Mouse (Mus musculus) WW6 (cell line): ENCODE results near the gene Irx4.
A peak's percentile ranks its signal among the peaks of the same experiment; 100 is the strongest.

Experiments
- DNase-seq: peaks from one replicate; pipeline ENCODE4 v3.0.0-alpha.2; 2013; ENCODE audit warnings: low read depth, low spot score

The Irx4 gene

DNA sequence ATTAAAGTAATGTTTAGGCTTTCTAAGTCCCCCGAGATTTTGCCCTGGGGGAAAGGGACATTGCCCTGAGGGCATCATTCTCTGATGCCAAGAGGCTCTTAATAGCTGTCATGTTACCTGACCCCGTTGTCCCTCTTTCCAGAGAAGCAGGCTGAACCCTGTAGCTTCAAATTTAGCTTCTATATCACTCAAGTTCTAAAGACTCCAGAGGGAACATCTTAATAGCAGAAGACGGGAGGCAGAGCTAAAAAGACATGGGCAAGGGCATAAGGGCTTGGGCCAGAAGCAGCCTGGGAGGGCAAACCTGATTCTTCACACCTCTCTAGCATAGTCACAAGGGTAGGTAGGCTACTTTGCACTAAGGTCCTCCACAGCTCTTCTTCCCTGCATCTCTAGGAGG is 9.6 kb downstream of the Irx4 start:
- no peak for DNase-seq

DNA sequence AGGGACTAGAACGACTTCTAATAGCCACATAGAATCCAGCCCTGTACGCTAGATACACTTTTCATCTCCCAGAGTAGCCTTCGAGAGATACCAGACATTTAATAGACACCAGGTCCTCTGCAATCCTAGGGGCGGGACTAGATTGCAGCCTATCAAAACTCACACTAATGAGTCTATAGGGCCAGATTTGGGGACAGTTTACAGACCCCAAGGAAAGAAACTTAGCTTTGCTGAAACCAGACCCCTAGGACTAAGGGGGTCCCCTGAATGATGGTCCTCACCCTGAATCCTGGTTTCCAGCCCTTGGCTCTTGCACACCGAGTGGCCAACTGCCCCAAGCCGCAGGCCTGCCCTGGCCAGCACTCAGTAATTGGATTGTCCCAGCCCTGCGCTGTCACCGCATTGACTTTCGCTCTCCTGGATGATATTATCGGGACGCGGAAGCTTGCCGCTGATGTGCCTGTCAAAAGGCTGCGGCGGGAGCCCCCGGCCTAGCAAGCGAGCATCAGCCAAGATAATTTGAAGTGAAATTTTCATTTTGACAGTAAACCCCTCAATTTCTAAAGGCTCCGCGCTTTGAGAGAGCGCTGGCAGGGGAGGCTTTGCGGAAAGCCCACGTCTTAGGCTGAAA is 10.3 kb downstream of the Irx4 start:
- no peak for DNase-seq

DNA sequence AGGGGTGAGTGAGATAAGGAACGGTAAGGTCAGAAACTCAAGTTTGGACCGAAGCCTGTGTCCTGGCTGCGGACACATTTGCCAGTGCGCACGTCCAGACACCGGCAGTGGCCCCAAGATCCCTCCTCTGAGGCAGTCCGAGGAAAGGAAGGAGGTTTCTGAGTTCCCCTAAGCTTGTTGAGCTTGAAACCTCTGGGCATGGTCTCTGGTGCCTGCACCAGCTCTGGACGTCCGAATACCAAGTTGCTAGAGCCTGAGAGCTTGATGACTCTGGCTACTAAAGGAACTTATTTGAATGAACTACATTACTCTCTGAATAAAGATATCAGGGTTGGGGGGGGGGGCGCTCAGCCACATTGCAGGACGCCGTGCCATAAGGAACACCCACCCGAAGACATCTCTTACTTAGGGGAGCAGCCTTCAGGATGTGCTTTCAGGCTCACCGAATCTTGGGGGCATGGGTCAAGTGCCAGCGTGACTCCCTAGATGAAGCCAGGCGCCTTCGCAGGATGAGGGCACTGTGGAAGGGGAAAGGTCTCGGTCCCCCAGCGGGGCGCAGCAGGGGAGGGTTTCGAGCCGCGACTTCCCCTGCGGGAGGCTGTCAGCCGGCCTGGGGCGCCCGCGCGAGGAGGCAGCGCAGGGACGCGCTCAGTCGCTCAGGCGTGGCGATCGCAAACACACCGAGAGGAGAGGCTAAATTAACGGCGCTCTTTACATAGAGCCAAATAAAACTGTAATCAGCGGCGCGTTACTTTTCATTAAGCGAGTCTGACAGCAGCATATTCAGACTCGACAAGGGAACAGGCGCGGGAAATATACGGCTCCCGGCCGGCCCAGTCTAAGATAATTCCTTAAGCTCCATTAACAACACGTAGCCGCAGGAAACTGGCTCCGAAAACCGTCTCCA is 11.3 kb downstream of the Irx4 start:
- DNase-seq = no peak

DNA sequence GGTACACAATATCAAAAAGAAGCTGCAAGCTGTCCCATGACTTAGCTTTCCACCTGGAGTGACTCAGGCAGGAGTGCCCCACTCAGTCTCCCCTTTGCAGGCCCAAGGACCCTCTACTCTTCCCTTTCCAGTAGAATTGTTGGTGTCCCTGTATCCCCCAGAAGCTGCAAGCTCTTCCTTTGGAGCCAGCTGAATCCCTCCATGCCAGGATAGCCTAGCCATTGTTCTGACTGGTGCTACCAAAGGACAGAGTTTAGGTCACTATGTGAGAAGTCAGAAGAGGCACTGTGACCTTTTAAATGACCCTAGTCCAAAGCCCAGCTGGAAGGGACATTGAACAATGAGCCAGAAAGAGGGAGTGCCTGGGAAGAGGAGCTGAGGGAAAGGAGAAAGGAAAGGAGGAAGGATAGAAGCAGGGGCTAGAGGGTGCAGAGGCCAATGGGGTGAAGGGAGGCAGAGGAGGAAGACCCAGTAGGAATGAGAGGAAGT is 12.6 kb downstream of the Irx4 start:
- no peak for DNase-seq

DNA sequence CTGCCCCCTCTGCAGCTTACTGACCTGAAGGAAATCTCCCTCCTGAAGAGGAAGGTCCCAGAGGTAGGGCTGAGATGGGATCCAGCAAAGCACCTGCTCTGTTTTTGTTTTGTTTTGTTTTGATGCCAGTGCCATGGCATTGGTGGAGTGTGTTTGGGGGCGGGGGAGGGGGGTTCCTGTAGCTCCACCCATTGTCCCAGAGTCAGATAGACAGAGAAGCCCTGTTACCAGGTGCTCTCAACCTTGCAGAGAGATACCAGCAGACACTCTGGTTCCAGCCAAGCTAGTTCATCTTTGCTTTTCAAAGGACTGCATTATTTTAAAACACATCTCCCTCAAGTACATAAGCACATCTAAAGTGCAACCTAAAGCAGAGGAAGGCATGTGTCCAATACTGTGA is 13.3 kb downstream of the Irx4 start:
- DNase-seq = no peak

DNA sequence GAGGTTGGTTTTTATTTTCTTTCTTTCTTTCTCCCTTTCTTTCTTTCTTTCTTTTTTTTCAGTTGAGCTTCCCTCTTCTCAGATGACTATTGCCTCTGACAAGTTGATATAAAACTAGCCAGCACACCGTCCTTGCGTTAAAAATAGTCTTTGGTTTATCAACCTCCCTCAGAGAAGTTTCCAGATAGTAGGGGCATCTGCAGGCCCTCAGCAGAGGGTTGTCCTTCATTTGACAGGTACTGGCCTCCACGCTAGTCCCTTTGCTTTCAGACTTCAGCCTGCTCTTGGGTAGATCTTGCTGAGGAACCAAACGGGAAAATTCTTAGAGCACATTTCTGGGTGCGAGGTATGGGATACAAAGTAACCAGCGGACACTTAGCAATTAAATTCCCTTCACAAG is 17.1 kb downstream of the Irx4 start:
- DNase-seq = no peak

DNA sequence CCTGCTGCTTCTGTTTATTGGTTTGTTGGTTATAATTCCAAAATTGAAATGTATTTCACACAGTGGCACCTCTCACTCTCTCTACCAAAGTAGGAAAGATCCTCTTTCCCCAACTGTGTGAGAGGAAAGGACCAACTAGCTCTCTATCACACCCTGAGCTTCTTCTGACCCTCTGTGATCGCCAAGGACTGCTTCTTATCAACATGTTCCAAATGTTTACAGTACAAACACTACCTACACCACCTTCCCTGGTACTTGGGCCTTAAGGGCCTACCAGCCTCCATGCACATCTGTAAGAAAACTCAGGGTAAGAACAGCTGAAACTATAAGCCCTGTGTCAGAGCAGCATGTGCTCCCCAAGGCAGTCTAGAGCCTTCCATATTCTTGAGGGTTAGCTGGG is 17.5 kb downstream of the Irx4 start:
- no peak for DNase-seq

DNA sequence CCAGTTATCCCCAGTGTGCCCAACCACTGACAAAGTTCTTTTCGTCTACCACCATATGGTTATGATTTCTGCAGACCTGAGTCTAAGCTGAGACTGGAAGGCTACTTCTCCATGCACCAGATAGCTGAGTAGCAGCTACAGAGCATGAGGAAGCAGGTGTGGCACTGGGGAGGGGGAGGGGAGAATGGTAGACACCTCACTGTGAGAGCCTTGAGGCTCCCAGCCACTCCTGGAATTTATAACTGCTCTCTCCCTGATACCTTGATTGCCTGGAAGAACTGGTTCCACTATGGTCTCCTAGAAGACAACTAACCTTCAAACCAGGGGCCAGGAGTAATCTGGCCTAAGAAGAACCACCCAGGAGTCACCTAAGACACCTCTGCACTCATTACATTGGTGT is 18.9 kb downstream of the Irx4 start:
- DNase-seq = no peak

DNA sequence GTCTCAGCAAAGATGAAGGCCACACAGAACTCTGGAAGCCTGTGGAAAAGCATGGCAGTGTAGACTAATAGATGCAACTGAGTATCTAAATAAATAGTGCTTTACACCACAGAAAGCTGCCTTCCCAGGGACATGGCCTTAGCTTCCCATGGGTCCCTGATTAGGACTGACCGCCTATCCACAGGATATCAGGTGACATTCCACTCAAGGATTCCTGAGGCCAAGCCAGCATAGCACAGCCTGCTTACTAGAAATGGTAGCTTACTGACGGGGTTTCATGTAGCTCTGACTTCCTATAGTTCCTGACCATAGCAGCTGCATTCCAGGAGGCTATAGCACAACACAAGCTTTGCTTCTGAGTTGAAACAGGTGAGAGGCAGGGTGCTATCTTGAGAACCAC is 22.1 kb downstream of the Irx4 start:
- no peak for DNase-seq

DNA sequence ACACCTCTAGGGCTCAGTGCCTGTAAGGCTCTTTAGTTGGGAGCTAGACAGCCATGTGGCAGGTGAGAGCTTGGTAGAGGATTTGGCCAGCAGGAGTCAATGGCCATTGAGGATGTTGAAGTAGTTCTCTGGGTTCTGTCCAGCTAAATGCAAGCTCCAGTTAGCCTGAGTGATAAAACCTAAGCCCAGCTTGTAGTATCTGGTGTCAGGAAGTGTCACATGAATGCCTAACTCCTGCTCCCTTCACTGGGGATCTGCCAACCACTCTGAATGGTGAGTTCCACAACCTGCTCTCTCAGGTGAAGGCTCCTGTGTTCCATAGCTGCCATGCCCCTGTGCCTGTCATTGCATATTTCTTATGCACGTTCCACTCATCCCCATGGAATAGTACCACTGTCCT is 23.3 kb downstream of the Irx4 start:
- no peak for DNase-seq

DNA sequence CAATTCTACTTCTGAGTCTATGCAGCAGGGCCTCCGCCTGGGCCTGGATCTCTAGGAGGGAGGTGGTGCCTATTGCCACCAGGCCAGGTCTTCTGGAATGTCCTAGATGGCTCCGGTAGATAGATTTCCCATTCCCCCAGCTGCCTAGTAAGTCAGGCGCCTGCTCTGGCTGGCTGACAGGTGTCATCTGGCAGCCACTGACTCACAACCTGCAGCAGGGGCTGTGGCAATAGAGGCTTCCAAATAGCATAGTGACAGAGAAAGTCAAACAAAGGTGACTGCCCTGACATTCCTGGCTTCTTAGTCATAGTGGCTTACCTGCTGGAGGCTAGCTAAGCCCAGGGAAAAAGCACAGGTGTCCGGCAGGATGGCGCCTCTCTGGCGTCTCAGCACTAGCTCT is 29.9 kb downstream of the Irx4 start:
- no peak for DNase-seq

DNA sequence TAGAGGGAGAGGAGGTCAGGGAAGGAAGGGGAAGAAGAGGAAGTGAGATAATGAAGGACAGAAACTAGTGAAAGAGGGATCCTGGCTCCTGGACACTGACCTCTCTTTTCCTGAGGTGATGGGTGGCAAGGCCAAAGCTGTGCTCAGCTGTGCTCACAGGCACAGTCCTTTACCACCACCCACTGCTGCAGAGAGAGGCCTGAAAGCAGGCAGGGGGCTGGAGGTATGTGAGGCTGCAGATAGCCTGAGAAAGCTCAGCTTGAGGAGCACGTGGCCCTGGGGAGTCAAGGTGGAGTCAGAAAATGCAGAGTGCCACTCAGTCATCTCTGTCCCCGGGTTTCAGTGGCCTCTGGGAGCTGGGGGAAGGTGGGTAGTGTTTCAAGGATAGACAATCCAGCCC is 30.8 kb downstream of the Irx4 start:
- no peak for DNase-seq

DNA sequence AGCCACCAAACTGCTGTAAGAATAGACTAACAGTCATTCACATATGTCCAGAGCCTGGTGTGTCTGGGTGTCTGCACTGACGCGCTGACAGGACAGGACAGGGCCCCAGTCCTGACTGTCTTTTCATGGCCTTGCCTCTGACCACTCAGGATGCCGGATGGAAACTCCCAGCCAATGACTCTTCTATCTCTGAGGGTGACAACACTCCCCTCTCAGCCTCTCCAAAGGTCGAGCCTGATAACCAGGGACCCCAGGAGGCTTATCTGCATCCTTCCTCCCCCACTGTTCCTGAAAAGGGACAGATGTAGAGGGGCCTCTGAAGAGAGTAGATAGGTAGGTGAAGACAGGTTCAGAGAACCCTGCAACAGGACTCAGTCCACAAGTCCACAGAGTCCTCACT is 38.4 kb downstream of the Irx4 start:
- DNase-seq = no peak

DNA sequence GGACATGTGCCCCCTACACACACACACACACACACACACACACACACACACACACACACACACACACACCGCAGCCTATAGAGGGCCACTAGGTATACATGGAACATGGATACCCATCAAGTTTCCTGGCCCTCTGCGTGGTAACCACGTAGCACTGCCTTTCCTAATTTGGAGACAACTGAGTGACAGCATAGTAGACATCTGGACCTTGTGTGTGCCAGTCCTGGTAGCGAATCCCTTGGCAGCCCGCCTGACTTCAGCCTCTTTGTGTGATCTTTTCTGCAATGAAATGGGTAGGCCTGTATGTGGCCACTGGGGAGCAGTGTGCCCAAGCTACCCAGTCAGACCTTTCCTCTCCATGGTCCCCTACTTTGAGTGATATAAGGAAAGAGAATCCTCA is 39.0 kb downstream of the Irx4 start:
- DNase-seq = no peak

DNA sequence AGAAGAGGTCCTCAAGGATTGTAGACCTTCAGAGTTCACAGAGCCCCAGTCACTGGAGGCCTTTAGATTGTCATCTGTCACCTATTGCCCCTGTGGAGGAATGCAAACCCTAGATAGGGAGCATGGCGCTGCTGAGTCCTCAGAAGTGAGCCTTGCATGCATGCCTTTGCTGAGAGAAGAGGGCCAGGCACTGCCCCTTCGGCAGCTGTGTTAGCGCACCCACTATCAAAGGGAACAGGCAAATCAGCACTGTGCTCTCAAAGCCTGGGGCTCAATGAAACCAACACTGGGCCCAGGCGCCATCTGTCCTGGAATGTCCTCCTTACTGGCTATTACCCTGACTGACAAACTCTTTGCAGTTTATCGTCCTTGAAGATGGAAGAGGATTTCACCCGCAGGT is 44.5 kb downstream of the Irx4 start:
- no peak for DNase-seq

DNA sequence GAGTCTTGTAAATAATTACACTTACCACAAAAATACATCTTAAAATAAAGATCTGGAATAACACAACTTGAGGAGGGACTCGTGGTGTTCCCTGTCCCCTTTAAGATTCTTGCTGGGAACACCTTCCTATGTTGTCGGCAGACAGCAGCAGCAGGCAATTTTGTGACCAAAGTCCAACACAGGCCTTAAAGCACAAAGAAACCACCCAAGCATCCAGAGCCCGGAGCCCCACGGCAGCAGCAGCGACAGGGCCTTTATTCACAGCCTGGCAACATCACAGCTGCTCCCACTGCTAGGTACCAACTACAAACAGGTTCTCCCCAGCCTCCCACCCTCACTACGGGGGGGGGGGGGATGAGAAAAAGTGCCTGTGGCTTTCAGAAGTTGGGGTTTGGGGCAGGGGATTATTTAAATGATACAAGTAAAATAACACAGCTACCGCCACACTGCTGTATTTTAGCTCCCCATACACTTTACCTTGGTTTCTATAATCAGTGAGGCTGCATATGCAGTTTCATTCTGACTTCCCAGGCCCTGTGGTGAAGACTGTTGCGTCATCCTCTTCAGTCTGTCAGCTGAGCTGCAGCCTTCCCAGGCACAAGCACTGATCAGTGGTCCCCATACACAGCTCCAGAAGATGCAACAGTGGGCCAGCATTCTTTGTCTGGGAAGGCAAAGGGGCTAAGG is 45.3 kb downstream of the Irx4 start:
- no peak for DNase-seq

DNA sequence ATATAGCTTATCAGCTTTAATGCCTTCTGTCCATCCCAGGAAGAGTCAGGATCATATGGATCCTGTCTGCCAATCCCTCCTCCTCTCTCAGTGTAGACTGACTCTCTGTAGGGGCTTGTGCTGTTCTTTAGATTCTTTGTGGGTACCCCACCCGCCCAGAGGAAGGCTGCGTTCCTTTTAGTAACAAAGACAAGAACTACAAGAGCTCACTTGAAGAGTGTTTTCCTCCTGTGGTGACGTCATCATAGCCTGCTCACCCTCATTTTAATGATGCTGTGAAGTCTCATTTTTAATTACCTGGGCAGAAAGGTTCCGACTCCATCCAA is 45.8 kb downstream of the Irx4 start:
- no peak for DNase-seq

DNA sequence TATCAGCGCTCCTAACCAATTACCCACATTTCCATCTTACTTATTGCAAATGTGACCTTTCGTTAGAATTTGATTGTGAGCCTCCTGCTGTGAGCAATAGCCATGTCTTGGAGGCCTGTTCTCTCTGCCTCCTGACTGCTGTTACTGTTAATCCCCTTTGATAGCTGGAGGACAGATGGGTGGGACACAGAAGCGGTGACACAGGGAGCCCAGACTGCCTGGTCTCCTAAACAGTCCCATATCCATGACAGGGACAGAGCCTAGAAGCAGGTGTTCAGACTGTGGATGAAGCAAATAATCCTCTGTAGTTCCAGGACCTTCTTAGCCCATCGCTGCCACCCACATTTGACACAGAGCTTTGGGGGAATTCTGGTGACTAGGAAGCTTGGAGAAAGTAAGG is 46.2 kb downstream of the Irx4 start:
- no peak for DNase-seq

DNA sequence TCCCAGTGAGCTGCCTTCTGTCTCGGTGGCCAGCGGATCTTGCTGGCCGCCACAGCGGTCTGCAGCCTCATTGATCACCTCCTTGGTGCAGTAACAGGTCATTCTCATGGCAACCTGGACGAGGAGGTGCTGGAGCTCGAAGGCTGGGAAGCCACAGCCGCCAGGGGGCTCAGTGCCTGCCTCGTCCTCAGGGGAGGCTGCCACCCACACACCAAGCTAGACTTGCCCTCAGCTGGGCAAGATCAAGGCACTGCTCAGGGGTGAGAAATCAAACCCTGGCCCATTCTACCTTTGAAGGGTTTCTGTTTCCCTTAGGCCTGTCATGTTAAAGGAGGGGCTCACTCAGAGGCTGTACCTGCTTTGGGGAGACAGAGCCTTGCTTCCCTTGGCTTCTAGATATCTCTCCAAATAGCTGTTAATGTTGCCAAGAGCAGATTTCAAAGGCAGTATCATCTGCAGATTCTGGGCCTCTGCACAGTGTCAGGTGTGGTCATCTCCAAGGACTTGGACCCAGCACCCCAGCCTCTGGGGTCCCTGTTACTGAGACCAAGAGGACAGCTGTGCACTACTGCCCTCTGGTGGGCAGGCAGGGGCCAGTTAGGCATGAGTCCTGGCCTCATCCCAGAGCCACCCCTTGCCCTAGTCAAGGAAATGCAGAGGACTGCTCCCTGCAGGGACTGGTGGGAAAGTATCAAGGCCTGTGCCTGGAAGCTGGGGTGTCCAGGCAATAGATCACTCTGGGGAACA is 50.1 kb downstream of the Irx4 start:
- DNase-seq = peak; percentile 42
